Mouse (Mus musculus) C2C12 (cell line): ENCODE data around the gene Pde1c.

Source experiments
- CTCF ChIP-seq: IDR thresholded peaks from one replicate; pipeline ENCODE4 v1.5.1; 2011; ENCODE audit not compliant: control insufficient read depth, insufficient read depth, insufficient read length
- MAX ChIP-seq: IDR thresholded peaks from one replicate; pipeline ENCODE4 v1.6.1; 2011; ENCODE audit warnings: mild to moderate bottlenecking, control low read depth
- MYOD1 ChIP-seq: IDR thresholded peaks from one replicate; pipeline ENCODE4 v1.6.1; 2011; ENCODE audit warnings: low read depth; ENCODE audit not compliant: control insufficient read depth, insufficient read length
- MYOG ChIP-seq: IDR thresholded peaks from one replicate; pipeline ENCODE4 v1.6.1; 2011; ENCODE audit not compliant: control insufficient read depth, insufficient read length; ENCODE audit errors: extremely low read depth
- USF1 ChIP-seq: IDR thresholded peaks from one replicate; pipeline ENCODE4 v1.6.1; 2011; ENCODE audit warnings: low read depth, mild to moderate bottlenecking, control low read depth, moderate library complexity

- TF ChIP-seq MYOD1 = no peak
- TF ChIP-seq CTCF = no peak
- no peak for TF ChIP-seq MAX
- no peak for TF ChIP-seq MYOG
- no peak for TF ChIP-seq USF1
Measured at GRCm38 (mm10) chr6:56523938-56524866, 44.7 kb downstream of the Pde1c start.
